ENCODE assay signal across 8 mouse cellular contexts in the genomic region with DNA sequence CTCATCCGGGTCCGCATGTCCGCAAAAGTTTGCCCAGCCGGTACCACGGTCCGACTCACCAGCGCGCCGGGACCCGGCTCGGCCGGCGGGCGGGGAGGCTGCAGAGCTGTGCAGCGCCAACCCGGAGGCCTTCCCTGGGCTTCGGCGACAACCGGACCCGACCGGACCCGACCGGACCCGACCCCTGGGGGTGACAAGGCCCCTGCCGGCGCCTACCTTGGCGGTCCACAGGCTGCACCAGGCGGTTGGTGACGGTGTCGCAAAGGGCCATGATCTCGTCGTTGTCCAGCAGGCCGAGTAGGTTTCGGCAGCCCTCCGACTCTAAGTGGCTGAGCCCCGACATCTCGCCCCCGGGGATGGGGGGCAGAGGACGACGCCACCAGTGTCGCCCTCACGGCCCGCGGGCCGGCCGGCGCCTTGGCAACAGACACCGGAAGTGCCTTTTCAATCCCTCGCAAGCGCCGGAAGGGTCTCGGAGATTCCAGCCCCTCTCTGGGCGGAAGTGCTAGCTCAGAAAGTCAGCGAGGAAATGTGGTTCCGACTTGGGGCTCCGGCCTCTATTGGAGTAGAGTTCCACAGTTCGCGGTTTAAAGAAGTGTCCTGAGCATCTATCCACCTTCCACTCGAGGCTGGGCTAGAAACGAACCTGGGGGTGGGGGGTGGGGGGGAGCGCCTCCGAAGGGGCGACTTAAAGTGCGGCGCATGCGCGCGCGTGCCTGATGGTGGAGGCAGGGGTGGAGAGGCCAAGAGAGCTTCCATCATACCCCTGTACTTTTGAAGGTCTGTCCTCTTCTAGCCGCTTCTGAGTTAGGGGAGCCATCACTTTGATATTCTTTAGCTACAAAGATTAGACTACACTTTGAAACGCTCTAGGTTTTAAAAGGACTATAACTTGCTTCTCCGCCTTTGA. TPM values are rescaled to one million over a fixed set of nuclear protein-coding genes. Genes with fewer than 3 reads are reported as not detected.
DNase-seq lines count a peak whose midpoint lies in the region; ATAC-seq lines count a peak whose summit lies in the region.

A gene (minus strand): TSS at position 641 of the 910 bp plus-strand sequence.

- WGBS in hindbrain, embryonic 13.5 days: 2% methylated on average over 72 of the region's 72 CpGs

- H3K36me3 ChIP-seq in hindbrain, embryonic 13.5 days: peaks cover 12% of the 10 kb centered on the region

- peak within 1 kb of the TSS; percentile 91 for H3K9ac ChIP-seq in hindbrain, embryonic 13.5 days

- H3K27ac ChIP-seq in hindbrain, embryonic 13.5 days: peak within 1 kb of the TSS; percentile 89

- H3K4me2 ChIP-seq in hindbrain, embryonic 13.5 days: peak within 1 kb of the TSS; percentile 58

- peaks cover 13% of the 10 kb centered on the region; the same call in 1 of the 2 replicates for H3K27me3 ChIP-seq in hindbrain, embryonic 13.5 days

- DNase-seq in NIH3T3 (ENCODE audit: low read depth): peak; percentile 92
- peak; percentile 96 for DNase-seq in cerebellum, postnatal 10 days
- DNase-seq in frontal cortex, postnatal 10 days (ENCODE audit: low spot score in 2 of 2): peak; percentile 76 to 85
- peak; percentile 72 to 77 for DNase-seq in layer of hippocampus, postnatal 25 days (ENCODE audit: extremely low spot score in 1 of 2, low spot score in 1 of 2)
- DNase-seq in lung, postnatal 25 days (ENCODE audit: low spot score): peak; percentile 86
- DNase-seq in retina, embryonic 14.5 days (ENCODE audit: low spot score): peak; percentile 91
- peak; percentile 80 for DNase-seq in thymus, postnatal 4 days

- ATAC-seq in hindbrain, embryonic 13.5 days (ENCODE audit: low FRiP score): peak; percentile 98

- H3K4me1 ChIP-seq in hindbrain, embryonic 13.5 days (replicated peaks): peaks cover 7% of the 10 kb centered on the region

- H3K4me3 ChIP-seq in hindbrain, embryonic 13.5 days: peak within 1 kb of the TSS; percentile 91

- no peaks in the 10 kb centered on the region for H3K9me3 ChIP-seq in hindbrain, embryonic 13.5 days

RNA-seq across cellular contexts. Expression of the gene that starts here (rescaled TPM):
- polyA plus RNA-seq in hindbrain, embryonic 13.5 days (2015; fragmentation: Nextera tagmentation; extraction: Ambion mirVana): 21.3 and 23.5 TPM in 2 replicates
- total RNA-seq in layer of hippocampus, postnatal 25 days (2021): 10 to 100 TPM; 19.7 to 21.5 TPM

Comparison
In these comparisons a context has a peak if more than half of its experiments do, and no peak if none do; other contexts are left out.
1. Peak in every context shown above with its lines: DNase-seq, ATAC-seq, H3K4me3 ChIP-seq and H3K27ac ChIP-seq.